Mouse (Mus musculus): Measurements from ENCODE around the gene Lgals9. TPM values are rescaled to one million over a fixed set of nuclear protein-coding genes. Genes with fewer than 3 reads are reported as not detected.

Gene Lgals9
- polyA plus RNA-seq, 1 experiment from 2014 or later: 17.4 TPM

DNA sequence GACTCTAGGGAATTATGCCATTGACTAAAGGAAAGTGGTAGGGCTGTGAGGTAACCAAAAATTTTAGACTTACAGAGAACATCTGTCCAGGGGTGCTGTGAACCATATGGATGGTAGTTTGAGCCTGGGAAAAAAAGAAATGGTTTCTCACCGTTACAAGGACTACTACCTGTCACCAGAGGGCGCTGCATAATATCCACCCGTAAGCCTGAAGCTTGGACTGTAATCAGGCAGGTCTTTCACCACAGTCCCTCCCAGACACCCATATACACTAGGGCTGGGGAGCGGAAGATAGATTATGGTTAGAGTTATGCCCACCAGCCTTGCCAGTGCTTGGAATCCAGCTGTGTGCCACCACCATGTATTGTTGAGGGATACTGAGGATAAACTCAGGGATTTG lies 17.4 kb downstream of the Lgals9 start:
- Histone ChIP-seq H3K9me3 (no peaks in the 10 kb centered on the region), H3K36me3 (no peaks in the 10 kb centered on the region), H3K9ac (no peak overlapping the region), H3K27ac (replicated peaks) (no peak overlapping the region), H3K4me2 (no peak overlapping the region), H3K27me3 (no peaks in the 10 kb centered on the region), H3K4me3 (no peak overlapping the region), H3K4me1 (replicated peaks) (peaks cover 2% of the 10 kb centered on the region)
- WGBS: 26% methylated on average over 4 of the region's 4 CpGs
- no peak for ATAC-seq (ENCODE audit: low read depth)

DNA sequence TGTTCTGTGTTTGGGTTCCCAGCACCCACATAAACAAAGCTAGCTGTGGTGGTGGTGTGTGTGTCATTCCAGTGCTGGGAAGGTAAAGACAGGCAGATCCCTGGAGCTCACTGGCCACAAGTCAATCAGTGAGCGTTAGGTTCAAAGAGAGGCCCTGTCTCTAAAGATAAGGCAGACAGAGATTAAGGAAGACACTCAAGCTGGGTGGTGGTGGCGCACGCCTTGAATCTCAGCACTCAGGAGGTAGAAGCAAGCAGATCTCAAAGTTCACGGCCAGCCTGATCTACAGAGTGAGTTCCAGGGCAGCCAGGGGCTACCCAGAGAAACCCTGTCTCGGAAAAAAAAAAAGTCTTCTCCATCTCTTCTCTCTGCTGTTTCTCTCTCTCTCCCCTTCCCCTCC lies 23.5 kb downstream of the Lgals9 start:
- Histone ChIP-seq H3K36me3 (no peaks in the 10 kb centered on the region), H3K4me3 (no peak overlapping the region), H3K4me1 (replicated peaks) (no peaks in the 10 kb centered on the region), H3K9me3 (no peaks in the 10 kb centered on the region), H3K27ac (replicated peaks) (no peak overlapping the region), H3K4me2 (no peak overlapping the region), H3K27me3 (no peaks in the 10 kb centered on the region), H3K9ac (no peak overlapping the region)
- 85% methylated on average over 5 of the region's 5 CpGs for WGBS
- no peak for ATAC-seq (ENCODE audit: low read depth)

GRCm38 (mm10) chr11:78959841-78960520 lies 24.8 kb downstream of the Lgals9 start:
- Histone ChIP-seq H3K9ac (no peak overlapping the region), H3K4me3 (no peak overlapping the region), H3K9me3 (no peaks in the 10 kb centered on the region), H3K4me1 (replicated peaks) (no peaks in the 10 kb centered on the region), H3K36me3 (no peaks in the 10 kb centered on the region), H3K27me3 (no peaks in the 10 kb centered on the region), H3K4me2 (no peak overlapping the region), H3K27ac (replicated peaks) (no peak overlapping the region)
- WGBS: 69% methylated on average over 5 of the region's 5 CpGs
- no peak for ATAC-seq (ENCODE audit: low read depth)

DNA sequence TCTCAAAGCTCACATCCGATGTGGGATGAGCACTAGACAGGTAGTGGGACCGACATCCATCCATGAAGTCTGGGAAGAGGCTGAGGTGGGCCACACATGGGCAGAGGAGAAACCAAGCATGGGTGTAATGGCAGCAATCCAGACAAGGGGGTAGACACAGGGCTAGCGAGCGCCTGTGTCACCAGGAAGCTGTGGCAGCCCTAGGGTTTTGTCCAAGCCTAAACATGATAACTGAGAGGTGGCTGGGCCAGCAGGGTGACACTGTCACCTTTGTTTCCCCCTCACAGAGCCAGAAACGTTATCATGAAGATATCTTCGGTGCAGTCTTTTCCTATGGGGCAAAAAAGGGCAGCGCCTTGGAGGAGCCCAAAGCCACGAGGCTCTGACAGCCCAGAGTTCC lies 25.4 kb downstream of the Lgals9 start:
- H3K36me3 ChIP-seq: no peaks in the 10 kb centered on the region
- H3K4me3 ChIP-seq: no peak overlapping the region
- 73% methylated on average over 8 of the region's 8 CpGs for WGBS
- no peaks in the 10 kb centered on the region for H3K9me3 ChIP-seq
- no peaks in the 10 kb centered on the region for H3K27me3 ChIP-seq
- H3K4me1 ChIP-seq (replicated peaks): no peaks in the 10 kb centered on the region
- H3K4me2 ChIP-seq: no peak overlapping the region
- ATAC-seq (ENCODE audit: low read depth): no peak
- H3K9ac ChIP-seq: no peak overlapping the region
- H3K27ac ChIP-seq (replicated peaks): no peak overlapping the region

- Histone ChIP-seq H3K4me3 (no peak overlapping the region), H3K36me3 (no peaks in the 10 kb centered on the region), H3K27me3 (peaks cover 28% of the 10 kb centered on the region), H3K4me2 (no peak overlapping the region), H3K27ac (replicated peaks) (no peak overlapping the region), H3K9ac (no peak overlapping the region; the same call in 1 of the 2 replicates), H3K4me1 (replicated peaks) (peaks cover 5% of the 10 kb centered on the region), H3K9me3 (no peaks in the 10 kb centered on the region)
- ATAC-seq (ENCODE audit: low read depth): no peak
- WGBS: 10% methylated on average over 7 of the region's 7 CpGs
Observed at GRCm38 (mm10) chr11:78956260-78956659, 28.5 kb downstream of the Lgals9 start.

DNA sequence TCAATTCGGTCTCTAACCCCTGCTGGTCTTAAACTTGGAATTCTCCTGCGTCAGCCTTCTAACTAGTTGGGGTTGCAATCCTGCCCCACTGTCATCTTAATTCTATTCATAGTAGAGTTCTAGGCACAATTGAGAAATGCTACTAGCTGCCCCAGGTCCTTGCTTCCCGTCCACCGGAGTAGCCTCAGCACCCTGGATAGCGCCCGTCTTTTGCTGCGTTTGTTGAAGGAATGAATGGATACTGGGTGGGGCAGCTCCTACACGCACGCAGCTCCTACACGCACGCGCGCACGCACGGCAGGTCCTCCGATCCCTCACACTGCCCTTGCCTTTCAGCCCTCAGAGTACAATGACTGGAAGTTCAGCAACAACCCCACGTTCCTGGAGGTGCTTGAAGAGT lies 32.3 kb downstream of the Lgals9 start:
- no peaks in the 10 kb centered on the region for H3K36me3 ChIP-seq
- H3K4me1 ChIP-seq (replicated peaks): peaks cover 5% of the 10 kb centered on the region
- H3K4me2 ChIP-seq: peak overlapping the region; percentile 47
- H3K27me3 ChIP-seq: peaks cover 29% of the 10 kb centered on the region
- no peak overlapping the region for H3K27ac ChIP-seq (replicated peaks)
- 7% methylated on average over 17 of the region's 17 CpGs for WGBS
- no peaks in the 10 kb centered on the region for H3K9me3 ChIP-seq
- no peak for ATAC-seq (ENCODE audit: low read depth)
- no peak overlapping the region for H3K9ac ChIP-seq
- peak overlapping the region; percentile 18 for H3K4me3 ChIP-seq

GRCm38 (mm10) chr11:78950365-78950764 lies 34.4 kb downstream of the Lgals9 start:
- Histone ChIP-seq H3K4me3 (no peak overlapping the region), H3K4me1 (replicated peaks) (peaks cover 5% of the 10 kb centered on the region), H3K27me3 (peaks cover 29% of the 10 kb centered on the region), H3K36me3 (no peaks in the 10 kb centered on the region), H3K9me3 (no peaks in the 10 kb centered on the region), H3K9ac (no peak overlapping the region), H3K4me2 (no peak overlapping the region), H3K27ac (replicated peaks) (no peak overlapping the region)
- 82% methylated on average over 8 of the region's 8 CpGs for WGBS
- no peak for ATAC-seq (ENCODE audit: low read depth)

DNA sequence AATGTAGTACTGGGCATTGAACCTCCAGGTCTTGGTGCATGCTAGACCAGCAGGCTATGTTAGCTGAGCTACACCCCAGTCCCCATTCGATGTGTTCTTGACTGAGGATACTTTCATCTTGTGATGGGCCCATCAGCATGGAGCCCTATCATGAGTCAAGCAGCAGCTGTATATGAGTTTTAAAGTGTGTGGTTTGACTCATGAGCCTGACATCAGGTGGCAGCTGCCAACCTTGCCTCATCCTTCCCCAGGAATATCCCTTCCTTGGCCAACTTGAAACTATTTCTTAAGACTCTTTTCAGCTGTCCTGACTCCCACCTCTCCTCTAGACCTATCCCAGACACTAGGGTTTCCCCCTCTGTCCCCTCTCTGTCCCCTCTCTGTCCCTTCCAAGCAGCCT lies 41.7 kb downstream of the Lgals9 start:
- Histone ChIP-seq H3K27ac (replicated peaks) (no peak overlapping the region), H3K9me3 (no peaks in the 10 kb centered on the region), H3K4me3 (no peak overlapping the region), H3K36me3 (no peaks in the 10 kb centered on the region), H3K27me3 (no peaks in the 10 kb centered on the region), H3K4me2 (no peak overlapping the region), H3K9ac (no peak overlapping the region), H3K4me1 (replicated peaks) (no peaks in the 10 kb centered on the region)
- ATAC-seq (ENCODE audit: low read depth): no peak
- WGBS: 95% methylated on average over 1 of the region's 1 CpGs

GRCm38 (mm10) chr11:78935178-78935577 lies 49.6 kb downstream of the Lgals9 start:
- Histone ChIP-seq H3K4me1 (replicated peaks) (no peaks in the 10 kb centered on the region), H3K4me2 (no peak overlapping the region), H3K9me3 (no peaks in the 10 kb centered on the region), H3K9ac (no peak overlapping the region), H3K36me3 (no peaks in the 10 kb centered on the region), H3K27me3 (no peaks in the 10 kb centered on the region), H3K4me3 (no peak overlapping the region), H3K27ac (replicated peaks) (no peak overlapping the region)
- no peak for ATAC-seq (ENCODE audit: low read depth)
- 77% methylated on average over 6 of the region's 6 CpGs for WGBS

- H3K27ac ChIP-seq (replicated peaks): no peak overlapping the region
- H3K9me3 ChIP-seq: no peaks in the 10 kb centered on the region
- no peaks in the 10 kb centered on the region for H3K4me1 ChIP-seq (replicated peaks)
- no peak overlapping the region for H3K4me3 ChIP-seq
- ATAC-seq (ENCODE audit: low read depth): no peak
- H3K4me2 ChIP-seq: no peak overlapping the region
- 85% methylated on average over 4 of the region's 4 CpGs for WGBS
- no peaks in the 10 kb centered on the region for H3K36me3 ChIP-seq
- no peak overlapping the region for H3K9ac ChIP-seq
- no peaks in the 10 kb centered on the region for H3K27me3 ChIP-seq
Observed at GRCm38 (mm10) chr11:78934727-78935126, 50.0 kb downstream of the Lgals9 start.

DNA sequence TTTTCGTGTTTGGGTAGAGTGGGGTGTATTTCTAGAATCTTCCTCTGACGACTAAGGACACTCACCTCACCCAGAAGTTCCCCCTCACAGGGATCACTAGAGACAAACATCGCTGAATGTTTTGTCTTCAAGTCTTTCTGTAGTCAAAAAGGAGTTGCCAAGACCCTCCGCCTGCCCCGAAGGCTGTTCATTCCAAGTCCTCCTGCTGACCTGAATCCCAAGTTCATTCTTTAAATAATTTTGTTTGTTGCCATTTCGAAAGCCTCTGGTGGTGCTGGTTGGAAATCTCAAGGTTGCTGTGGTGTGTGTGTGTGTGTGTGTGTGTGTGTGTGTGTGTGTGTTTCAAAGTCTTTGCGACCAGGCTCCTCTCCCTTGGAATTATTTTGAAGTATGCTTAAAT lies 50.4 kb downstream of the Lgals9 start:
- 86% methylated on average over 7 of the region's 7 CpGs for WGBS

DNA sequence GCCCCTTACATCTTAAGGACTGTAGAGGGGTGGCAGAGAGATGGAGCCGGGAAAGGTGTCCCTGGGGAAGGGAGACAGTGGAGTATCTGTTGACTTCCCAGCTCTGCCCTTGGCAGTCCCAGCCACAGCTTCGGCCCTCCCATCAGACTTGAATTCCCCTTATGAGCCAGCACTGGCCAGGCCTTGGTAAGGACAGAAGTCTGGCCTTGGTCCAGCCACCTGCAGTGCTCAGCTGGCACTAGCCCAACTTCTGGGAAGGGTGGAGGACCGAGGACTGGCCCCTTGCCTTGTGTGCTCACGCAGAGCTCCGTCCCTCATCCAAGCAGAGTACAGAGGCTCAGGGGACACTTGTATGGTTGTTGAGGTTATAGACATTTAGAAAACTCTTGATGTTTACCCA lies 55.4 kb downstream of the Lgals9 start:
- ATAC-seq (ENCODE audit: low read depth): 0 out of 2 replicates have a peak, but pooled peaks have one; percentile 23
- H3K27ac ChIP-seq (replicated peaks): no peak overlapping the region
- WGBS: 49% methylated on average over 5 of the region's 5 CpGs
- H3K9ac ChIP-seq: no peak overlapping the region
- peaks cover 41% of the 10 kb centered on the region for H3K27me3 ChIP-seq
- no peaks in the 10 kb centered on the region for H3K9me3 ChIP-seq
- H3K4me3 ChIP-seq: no peak overlapping the region
- H3K36me3 ChIP-seq: no peaks in the 10 kb centered on the region
- H3K4me2 ChIP-seq: no peak overlapping the region
- H3K4me1 ChIP-seq (replicated peaks): peaks cover 11% of the 10 kb centered on the region

More for the DNA sequence above, 50.4 kb downstream of the Lgals9 start:
- H3K27me3 ChIP-seq: no peaks in the 10 kb centered on the region
- H3K4me3 ChIP-seq: no peak overlapping the region
- no peak for ATAC-seq (ENCODE audit: low read depth)
- H3K4me2 ChIP-seq: no peak overlapping the region
- no peak overlapping the region for H3K27ac ChIP-seq (replicated peaks)
- no peaks in the 10 kb centered on the region for H3K36me3 ChIP-seq
- no peaks in the 10 kb centered on the region for H3K9me3 ChIP-seq
- 0 out of 2 replicates have a peak, but pooled peaks cover 1% of the 10 kb centered on the region for H3K4me1 ChIP-seq (replicated peaks)
- no peak overlapping the region for H3K9ac ChIP-seq

- ATAC-seq (ENCODE audit: low read depth): no peak
- H3K27ac ChIP-seq (replicated peaks): no peak overlapping the region
- H3K4me3 ChIP-seq: peak overlapping the region; percentile 33
- H3K4me2 ChIP-seq: peak overlapping the region; percentile 57
- under 1% methylated on average over 34 of the region's 37 CpGs for WGBS
- H3K9ac ChIP-seq: peak overlapping the region; percentile 51; the same call in 1 of the 2 replicates
- H3K36me3 ChIP-seq: no peaks in the 10 kb centered on the region
- peaks cover 71% of the 10 kb centered on the region for H3K27me3 ChIP-seq
- H3K4me1 ChIP-seq (replicated peaks): peaks cover 11% of the 10 kb centered on the region
- H3K9me3 ChIP-seq: no peaks in the 10 kb centered on the region
Observed at GRCm38 (mm10) chr11:78924916-78925315, 59.8 kb downstream of the Lgals9 start.

Data from neural tube, embryonic 13.5 days (tissue).